Mouse (Mus musculus): ENCODE results near the gene Polrmt.
"Not testable (repeated sequence)": the region's sequence is repeated elsewhere in the genome, so short reads cannot be mapped to it uniquely, and the experiment has no call there.

Polrmt gene

DNA sequence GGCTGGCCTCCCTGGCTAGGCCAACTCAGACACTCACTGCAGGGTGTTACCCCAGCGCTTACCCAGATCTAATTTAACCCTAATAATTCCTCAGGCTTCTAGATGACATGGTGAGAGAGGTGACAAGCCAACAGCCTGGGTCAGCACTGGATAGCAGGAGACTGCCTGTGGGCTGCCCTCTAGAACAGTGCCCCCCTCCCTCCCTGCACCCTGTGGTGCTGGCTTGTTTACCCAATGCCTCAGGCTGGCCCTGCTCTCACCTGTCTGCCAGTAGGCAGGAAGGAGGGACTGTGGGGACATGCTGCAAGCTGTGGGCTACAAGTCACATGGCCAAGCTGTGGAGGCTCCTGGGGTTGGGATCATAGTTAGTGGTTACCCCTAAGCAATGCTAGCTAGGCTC is 39.2 kb downstream of the Polrmt start:
- peak; percentile 71 to 82 for DNase-seq

DNA sequence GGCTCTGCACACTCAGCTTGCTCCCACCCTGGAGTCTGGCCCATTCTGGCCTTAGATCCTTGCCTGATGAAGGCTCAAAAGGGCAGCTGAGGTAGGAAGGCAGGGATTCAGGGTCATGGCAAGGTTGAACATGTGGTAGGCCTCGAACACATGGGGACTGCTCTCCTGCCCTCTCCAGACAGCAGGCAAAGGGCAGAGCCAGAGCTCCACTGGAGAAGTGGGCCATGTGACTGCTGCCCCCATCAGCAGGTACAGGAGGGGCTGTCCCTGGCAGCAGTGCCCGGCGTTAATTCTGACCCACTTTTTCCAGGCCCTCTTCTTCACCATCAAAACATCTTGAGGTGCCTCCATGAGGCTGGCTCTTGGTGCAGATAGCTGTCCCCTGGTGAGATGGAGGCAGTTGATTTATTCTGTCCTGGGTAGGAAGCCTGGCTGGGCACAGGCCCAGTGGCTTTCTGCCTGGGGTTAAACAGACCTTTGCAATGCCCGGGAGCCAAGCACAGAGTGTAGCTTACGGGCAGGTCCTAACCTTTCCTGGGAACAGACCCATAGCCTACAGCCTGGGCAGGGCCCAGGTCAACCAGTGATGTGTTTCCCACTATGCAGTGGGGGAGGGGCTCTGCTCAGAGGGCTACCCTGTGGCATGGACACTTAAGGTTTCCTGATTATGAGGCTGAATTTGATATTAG is 39.8 kb downstream of the Polrmt start:
- peak; percentile 59 to 62 for DNase-seq

DNA sequence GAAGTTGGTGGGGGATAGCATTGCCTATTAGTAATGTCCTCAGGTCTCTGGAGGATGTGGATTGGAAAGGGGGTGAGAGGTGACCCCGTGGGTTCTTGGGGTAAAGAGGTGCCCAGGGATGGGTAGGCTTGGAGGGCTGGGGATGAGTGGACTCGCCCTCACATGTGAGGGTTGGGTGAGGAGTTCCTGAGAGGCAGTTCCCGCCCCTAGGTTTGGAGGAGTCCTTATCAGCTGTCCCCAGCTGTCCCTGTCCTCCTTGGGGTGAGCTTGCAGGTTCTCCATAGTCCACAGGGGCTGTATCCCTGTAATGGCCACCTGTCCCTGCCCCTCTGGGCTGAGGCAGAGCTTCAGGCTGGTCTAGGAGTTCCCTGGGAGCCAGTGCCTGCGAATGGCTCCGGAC is 40.4 kb downstream of the Polrmt start:
- no peak for DNase-seq

DNA sequence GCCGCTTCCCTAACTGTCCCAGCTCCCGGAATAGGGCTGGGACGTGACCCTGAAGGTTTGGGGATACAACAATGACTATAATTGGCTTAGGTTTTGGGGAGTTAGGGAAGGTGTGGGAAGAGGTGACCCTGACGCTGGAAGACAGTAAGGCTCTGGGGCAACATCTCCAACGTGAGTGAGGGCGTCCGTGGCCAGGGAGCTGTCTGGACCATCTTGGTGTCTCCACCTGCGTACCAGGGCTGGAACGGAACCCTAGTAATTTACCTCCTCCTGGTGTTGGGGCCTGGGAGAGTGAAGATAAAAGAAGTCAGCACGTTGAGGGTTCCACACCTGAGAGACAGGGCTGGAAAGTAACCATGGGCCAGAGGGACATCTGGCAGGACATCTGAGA is 41.4 kb downstream of the Polrmt start:
- peak in 1 of 2 experiments; percentile 46 for DNase-seq

DNA sequence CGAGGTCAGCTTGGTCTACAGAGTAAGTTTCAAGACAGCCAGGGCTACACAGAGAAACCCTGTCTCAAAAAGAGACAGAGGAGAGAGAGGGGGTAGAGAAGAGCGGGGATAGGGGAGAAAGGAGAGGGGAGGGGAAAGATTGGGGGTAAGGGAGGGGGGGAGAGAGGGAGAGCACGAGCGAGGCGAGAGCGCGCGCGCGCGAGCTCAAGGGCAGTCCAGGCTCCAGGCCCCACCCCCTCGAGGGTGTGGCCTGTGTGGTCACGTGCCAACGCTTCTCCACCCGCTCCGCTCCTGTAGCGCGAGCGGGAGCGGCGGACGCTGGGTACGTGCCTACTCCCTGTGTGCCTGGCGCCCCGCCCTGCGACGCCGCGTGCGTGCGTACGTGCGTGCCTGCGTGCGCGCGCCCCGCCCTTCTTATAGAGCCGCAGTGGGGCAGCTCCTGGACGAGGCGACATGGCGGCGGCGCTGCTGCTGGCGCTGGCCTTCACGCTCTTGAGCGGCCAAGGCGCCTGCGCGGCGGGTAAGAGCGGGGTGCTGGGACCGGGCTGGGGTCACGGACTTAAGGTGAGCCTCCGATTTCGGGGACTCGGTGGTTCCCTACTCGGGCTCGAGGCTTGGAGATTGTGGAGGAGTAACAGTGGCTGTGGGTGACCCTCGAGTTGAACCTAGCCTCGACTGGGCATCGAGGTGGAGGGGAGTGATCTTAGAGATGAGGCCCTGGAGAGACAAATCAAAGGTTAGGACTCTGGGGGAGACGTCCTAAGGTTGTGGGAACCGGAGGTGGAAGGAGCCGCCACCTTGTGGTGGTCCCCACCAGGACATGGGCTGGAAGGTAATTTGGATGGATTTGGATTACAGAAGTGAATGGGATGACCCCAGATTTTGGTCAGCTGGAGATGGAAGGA is 42.1 kb downstream of the Polrmt start, which contains the start of gene Bsg:
Bsg (plus strand) TSS at position 427 of the 905 bp plus-strand sequence.
- DNase-seq = peak; percentile 98 to 100

DNA sequence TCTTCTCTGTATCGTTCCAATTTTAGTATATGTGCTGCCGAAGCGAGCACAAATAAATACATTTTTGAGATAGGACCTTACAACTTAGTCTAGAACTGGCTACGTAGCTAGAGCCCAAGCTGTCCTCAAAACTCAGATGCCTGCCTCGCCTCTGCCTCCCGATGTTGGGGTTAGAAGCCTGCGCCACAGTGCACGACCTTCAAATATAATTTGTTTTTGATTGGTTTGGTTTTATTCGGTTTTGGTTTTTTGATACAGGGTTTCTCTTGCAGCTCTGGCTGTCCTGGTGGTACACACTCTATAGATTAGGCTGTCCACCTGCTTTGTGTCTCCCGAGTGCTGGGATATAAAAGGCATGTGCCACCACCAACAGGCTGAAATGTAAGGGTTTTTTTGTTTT is 42.8 kb downstream of the Polrmt start:
- no peak for DNase-seq

DNA sequence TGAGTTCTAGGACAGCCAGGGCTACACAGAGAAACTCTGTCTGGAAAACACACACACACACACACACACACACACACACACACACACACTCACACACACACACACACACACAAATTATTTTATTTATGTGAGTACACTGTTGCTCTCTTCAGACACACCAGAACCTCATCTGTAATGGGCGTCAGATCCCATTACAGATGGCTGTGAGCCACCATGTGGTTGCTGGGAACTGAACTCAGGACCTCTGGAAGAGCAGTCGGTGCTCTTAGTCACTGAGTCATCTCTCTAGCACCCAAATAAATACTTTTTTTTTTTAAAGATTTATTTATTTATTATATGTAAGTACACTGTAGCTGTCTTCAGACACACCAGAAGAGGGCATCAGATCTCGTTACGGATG is 43.4 kb downstream of the Polrmt start:
- DNase-seq = not testable (repeated sequence)

DNA sequence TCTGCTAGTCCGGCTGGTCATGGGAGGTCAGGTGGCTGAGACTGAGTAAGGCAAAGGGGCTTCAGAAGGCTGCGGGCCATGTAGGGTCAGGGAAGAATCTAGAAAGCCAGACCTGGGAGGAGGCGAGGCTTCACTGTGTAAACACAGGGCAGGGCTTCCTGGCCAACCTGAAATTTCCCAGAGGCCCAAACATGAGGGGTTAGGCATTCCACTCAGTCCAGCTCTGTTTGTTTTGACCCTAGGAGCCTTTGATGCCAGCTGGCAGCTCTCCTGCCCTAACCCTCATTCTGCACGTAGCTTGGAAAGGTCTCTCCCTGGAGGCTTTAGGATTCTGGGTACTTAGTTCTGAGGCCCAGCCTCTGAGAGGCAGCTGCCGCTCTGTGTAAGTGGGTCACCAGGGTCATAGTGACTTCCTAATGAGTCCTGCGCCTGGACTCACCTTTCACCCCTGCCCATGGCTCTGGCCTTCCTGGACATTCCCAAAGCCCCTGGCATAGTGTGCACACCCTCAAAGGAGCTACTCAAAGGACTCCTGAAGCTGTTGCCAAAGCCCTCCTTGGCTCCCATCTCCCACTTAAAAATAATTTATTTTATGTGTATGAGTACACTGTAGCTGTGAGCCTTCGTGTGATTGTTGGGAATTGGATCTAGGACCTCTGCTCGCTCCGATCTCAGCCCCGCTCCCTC is 44.8 kb downstream of the Polrmt start:
- no peak for DNase-seq

DNA sequence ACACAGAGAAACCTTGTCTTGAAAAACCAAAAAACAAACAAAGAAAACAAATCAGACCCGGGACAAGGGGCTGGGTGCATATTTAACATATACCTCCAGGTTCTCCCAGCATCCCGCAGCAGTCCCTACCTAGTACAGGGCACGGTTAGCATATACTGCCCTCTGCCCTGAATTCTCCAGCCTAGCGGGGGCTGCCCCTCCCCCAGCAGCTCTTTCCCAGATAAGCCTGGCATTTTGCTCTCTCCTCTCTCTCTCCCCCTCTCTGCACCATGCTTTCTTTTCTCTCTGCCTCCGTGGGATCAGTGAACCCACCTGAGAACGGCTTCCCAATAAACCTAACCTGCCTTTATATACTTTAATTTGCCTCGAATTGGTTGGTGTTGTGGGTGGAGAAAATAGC is 45.7 kb downstream of the Polrmt start:
- no peak for DNase-seq

DNA sequence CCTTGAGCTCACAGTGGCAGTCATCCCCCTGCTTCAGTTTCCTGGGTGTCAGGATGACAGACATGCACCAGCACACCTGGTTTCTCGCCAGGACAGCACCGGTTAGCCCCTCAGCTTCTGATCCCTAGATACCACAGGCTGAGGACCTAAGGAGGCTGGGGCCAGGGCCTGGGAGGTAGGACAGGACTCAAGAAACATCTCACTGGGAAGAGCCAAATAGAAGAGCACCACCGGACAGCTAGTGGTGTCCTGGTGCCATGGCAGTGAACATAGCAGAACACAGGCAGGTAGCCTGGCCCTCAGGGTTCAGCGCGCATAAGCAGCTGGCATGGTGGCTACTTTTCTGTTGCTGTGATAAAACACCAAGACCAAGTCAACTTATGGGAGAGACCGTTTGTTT is 47.9 kb downstream of the Polrmt start:
- DNase-seq = no peak

DNA sequence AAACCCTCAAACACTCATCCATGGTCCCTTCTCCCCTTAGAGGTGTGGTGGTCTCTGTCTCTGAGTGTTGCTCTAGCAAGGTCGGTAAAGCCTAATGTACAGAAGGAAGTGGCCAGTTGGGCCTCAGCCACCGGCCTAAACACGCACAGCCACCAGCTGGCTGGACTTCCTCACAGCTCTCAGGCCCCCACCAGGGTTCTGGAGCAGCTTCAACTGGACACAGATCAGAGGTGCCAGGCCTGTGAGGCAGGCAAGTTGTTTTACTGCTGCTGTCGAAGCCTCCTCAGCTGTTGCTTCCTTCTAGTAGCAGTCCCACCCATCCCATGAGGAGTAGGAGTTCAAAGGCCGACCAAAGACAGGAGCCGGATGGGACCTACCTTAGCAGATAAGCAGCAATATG is 48.5 kb downstream of the Polrmt start:
- peak; percentile 88 to 92 for DNase-seq

DNA sequence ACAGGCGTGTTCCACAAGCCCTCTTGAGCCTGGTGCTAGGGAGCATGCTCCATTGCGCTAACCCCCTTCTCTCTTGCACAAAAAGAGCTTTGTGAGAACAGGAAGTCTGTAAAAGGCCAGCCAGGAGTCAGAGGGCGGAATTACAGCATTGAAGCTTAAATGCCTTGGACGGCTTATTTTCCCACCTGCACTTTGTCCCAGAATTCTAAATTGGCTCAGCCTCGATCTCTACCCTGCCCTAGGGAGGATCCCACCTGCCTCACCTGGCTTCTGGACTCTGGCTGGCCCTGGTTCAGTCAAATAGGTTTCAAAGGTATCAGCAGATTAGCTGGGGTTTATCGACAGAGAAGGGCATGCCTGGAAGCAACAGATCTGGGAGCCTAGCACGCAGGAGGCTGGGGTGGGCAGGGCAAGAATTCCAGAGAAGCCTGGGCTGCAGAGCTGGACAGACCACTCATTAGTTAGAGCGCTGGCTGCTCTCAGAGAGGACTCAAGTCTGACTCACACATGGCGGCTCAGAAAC is 50.2 kb downstream of the Polrmt start:
- DNase-seq = peak in 1 of 2 experiments; percentile 26

DNA sequence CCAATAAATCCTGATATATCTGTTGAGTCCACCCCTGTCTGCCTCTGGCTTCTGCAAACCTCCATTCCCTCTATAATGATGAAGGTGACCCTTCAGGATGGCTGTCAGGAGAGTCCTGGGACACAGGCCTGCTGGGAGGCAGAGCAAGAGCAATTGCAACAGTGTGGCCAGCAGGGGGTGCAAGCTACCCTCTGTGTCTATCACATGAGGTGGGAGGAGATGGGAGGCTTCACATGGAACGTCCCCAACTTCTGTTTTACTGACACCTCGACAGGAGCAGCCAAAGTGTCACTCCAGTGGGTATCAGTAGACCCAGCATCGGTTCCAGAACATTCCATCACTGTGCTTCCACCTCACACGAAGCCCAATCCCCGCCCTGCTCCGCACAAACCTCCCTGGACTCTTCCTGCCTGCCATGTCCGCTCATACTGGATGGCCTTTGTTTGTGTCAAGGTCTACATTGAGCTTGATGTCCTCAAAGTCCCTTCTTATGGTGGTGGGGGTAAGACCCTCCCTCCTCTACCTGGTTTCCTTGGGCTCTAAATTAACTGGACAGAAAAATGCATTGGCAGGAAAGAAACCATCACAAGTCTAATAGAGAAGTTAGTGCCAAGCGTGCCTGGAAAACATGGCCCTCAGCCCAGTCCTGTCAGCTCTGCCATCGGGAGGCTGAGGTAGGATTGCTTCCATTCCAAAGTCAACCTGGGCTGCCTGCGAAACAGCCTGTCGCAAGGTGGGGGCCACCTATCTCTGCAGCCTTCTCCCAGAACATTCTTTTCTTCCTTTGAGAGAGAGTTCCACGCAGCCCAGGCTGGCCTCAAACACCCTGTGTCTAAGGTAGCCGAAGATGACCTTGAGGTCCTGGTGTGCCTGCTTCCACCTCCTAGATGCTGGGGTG is 50.9 kb downstream of the Polrmt start:
- DNase-seq = peak; percentile 82 to 86

DNA sequence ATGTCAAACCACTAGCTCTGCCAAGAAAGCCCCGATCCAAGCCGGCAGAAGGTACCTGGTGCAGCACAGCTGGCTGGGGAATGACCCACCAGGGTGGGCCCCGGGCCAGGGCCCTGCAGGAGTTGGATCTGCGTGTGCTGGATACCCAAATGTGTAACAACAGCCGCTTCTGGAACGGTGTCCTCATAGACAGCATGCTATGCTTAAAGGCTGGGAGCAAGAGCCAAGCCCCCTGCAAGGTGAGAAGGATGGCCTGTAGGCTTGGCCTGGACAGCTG is 52.1 kb downstream of the Polrmt start:
- DNase-seq = peak in 1 of 2 experiments; percentile 29

DNA sequence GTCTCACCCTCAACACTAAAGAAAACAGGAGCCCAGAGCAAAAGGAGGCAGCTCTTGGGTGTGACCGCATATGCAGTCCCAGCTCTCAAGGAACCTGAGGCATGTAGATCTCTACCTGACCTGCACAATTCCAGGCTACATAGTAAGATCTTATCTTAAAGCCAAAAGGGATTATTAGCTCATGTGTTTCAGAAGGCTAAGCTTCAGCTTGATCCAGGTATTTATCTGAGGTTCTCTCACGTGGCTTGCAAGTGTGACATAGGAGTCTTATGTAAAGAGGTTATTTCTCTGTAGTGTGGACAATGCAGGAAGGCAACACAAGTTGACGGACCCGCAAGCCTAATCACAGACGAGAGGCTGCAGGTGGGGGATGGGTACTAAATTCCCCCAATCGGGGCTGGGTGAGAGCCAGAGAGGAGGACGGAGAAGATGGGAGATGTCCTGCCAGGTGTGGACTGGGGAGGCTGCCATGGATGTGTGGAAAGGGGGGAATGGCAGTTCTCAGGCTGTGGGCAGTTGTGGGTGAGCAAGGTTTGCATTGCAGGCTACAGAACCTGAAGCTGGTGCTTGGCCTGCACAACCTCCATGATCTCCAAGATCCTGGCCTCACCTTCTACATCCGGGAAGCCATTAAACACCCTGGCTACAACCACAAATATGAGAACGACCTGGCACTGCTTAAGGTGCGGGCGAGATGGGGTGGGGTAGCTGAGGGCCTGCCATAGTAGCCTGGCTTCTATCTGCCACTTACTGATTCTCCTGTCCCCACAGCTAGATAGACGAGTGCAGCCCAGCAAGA is 52.6 kb downstream of the Polrmt start:
- no peak for DNase-seq

DNA sequence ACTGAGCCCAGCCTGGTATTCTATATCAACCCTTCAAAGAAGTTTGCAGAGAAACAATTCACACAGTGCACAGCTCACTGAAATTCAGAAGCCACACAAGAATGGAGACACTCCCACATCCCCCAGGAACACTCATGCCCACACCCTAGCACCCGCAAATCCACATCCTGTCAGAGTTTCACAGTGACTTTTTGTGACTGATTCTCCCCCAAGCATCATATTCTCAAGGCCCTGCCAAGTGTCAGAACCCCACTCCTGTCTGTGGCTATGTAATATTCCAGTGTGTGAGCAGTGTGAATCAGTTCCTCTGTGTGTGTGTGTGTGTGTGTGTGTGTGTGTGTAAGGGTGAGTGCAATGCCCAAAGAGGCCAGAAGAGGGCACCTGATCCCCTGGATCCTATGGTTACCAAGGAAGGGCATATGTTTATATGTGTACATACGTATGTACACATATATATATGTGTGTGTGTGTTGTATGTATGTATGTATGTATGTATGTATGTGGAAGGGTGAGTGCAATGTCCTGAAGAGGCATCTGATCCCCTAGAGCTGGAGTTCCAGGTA is 54.3 kb downstream of the Polrmt start:
- DNase-seq = no peak

DNA sequence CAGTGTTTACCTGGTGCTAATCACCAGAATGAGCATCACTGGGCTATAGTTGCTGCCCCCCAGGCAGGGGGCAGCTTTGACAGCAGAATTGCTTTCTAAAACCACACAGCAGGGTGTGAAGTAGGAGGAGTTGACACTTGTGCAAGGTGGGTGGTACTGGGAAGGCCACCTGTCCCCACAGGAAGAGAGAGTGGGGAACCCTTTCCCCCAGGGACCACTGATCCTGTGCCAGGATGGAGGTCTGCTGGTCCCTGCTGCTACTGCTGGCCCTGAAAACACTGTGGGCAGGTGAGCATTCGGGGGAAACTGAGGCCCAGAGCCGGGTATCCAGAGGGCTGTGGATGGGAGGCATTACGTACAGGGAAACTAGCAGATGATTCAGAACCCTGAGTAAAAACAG is 57.2 kb downstream of the Polrmt start:
- DNase-seq = no peak

DNA sequence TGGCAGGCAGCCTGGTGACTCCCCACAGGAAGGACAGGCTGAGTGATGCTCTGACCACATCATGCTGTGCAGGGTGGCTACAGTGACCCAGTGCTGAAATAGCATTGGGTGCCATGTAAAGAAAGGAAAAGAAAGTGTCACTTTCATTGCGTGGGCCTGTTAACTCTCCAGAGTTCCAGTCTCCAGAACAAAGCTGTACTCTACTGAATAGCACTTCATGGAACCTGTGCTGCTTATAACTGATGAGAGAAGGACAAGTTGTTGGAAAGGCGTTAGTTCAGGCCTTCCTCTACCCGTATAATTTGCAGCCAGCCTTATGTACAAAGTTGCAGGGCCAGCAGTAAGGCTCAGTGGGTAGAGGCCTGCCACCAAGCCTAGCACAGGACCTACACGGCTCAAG is 57.7 kb downstream of the Polrmt start, which contains the start of gene Gzmm:
Gzmm (plus strand) TSS at position 301 of the 400 bp plus-strand sequence.
- DNase-seq = no peak

DNA sequence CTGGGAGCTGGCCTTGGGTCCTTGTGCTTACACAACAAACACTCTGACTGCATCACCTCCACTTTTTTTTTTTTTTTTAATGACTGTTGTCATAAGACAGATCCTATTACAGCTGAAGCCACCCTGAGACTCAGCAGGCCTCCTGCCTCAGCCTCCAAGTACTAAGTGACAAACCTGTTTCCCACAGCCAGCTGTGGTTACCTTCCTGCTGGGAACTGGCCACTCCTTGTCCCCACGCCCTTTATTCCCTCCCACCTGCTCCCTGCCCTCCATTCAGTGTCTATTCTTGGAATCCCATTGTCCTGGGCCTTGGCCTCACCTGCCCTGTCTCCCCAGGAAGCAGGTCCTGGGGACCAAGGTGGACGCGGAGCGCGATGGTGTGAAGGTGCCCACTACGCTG is 58.9 kb downstream of the Polrmt start:
- no peak for DNase-seq

DNA sequence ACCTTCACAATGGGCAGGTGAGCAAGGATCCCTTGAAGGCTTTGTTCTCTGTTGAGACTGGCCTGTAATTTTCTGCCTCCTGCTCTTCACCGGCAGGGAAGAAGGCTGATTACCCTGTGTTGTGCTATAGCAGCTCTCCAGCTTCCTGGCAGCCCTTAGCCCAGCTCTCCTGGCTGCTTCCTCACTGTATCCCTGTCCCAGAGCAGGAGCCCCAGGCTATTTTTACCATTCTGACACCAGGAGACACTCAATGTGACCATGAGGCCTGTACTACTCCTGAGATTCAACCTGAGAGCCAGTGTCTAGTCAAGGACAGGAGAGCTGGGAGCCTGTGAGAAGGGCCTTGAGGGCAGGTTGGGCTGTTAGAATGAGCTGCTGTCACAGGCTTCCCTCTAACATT is 59.7 kb downstream of the Polrmt start:
- no peak for DNase-seq

DNA sequence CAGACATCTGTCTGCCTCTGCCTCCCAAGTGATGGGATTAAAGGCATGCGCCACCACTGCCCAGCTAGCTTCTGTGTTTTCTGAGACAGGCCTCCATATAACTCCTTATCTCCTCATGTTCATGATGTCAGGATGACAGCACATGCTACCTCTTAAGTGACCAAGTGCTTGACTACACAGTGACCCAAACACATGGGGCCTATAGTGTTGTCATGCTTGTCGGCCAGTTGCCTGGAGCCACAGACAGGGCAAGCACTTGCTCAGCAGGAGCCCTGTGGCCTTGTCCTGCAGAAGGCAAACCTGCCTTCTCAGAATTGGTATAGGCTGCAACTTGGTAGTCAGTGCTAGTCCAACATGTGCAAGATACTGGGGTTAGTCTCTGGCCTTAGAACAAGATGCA is 60.2 kb downstream of the Polrmt start:
- DNase-seq = no peak

All from cerebellum, adult 18-20 months (tissue).